Mouse (Mus musculus): ENCODE measurements around the gene D430041D05Rik. TPM values are rescaled to one million over a fixed set of nuclear protein-coding genes. Genes with fewer than 3 reads are reported as not detected.

Gene D430041D05Rik
- polyA plus RNA-seq, 1 experiment from 2014 or later, result 0.25 TPM

MicroRNAs encoded within 50 kb of the gene (microRNA counts, 519-probe panel; counts per million panel counts)
- microRNA mmu-miR-1902, result 97.1 counts per million, percentile 29 among the panel's probes with 10 or more counts

Other genes with a start within 250 kb of the D430041D05Rik start
- 12.7 and 13.7 TPM in 2 replicates for gene Hipk3, start 83.4 kb upstream of the D430041D05Rik start, polyA plus RNA-seq (2015; fragmentation: Nextera tagmentation; extraction: Ambion mirVana)
- 59.9 and 62.1 TPM in 2 replicates for gene Cstf3, start 179.5 kb upstream of the D430041D05Rik start, polyA plus RNA-seq (2015; fragmentation: Nextera tagmentation; extraction: Ambion mirVana)